ENCODE assay signal across 9 mouse cellular contexts in the genomic region with DNA sequence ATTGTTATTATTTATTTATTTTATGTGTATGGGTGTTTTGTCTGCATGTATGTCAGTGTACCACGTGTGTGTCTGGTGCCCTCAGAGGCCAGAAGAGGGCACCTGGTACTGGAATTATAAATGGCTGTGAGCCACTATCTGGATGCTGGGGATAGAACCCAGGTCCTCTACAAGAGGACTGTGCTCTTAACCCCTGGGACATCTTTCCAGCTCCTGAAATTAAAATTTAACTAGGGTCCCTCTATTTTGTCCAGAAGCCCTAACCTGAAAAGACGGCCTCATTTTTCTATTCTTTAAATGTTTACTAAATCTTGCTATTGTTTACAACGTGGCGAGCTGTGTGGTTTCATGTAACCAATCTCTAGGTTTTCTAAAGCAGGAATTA. TPM values are rescaled to one million over a fixed set of nuclear protein-coding genes. Genes with fewer than 3 reads are reported as not detected.
DNase-seq lines count a peak whose midpoint lies in the region; ATAC-seq and TF ChIP-seq lines count a peak whose summit lies in the region.
"Had no signal": no experiment of that assay in that cellular context is flagged by ENCODE, and none has a peak within 500 bp of the region (broad histone marks: within the 10 kb centered on the region; RNA-seq: fewer than 3 reads in every experiment).

No protein-coding gene starts in this region.

- 28% methylated on average over 4 of the region's 4 CpGs for WGBS in heart, embryonic 12.5 days
- 28% methylated on average over 4 of the region's 4 CpGs for WGBS in forebrain, embryonic 13.5 days
- 25% methylated on average over 4 of the region's 4 CpGs for WGBS in liver, embryonic 11.5 days
- 24% methylated on average over 4 of the region's 4 CpGs for WGBS in small intestine, adult 2 months

- intact Hi-C loops in gastrocnemius, postnatal 14 days (cut with DNase I; ENCODE audit: low total_unique reads): no loop called here

- H3K9me3 ChIP-seq in heart, embryonic 12.5 days (replicated peaks): no peaks in the 10 kb centered on the region
- H3K9me3 ChIP-seq in E14TG2a.4 (ENCODE audit: low read length): no peaks in the 10 kb centered on the region
- H3K9me3 ChIP-seq in forebrain, embryonic 13.5 days (replicated peaks): no peaks in the 10 kb centered on the region
- no peaks in the 10 kb centered on the region for H3K9me3 ChIP-seq in liver, embryonic 11.5 days (ENCODE audit: control insufficient read depth, low read length)

- H3K4me2 ChIP-seq in heart, embryonic 12.5 days: no peak overlapping the region; the same call in 1 of the 2 replicates
- peak overlapping the region; percentile 95 for H3K4me2 ChIP-seq in forebrain, embryonic 13.5 days
- peak overlapping the region; percentile 97 for H3K4me2 ChIP-seq in liver, embryonic 11.5 days

- no peak for TF ChIP-seq CTCF in E14TG2a.4 (conservative IDR thresholded peaks at IDR 0.05; ENCODE audit: low read length)
- TF ChIP-seq CTCF in small intestine, adult 2 months (IDR thresholded peaks at IDR 0.05; ENCODE audit: extremely low read depth, insufficient read length, insufficient replicate concordance, low read depth, low read length): peak; percentile 15; the same call in 1 of the 2 replicates

- H3K27ac ChIP-seq in heart, embryonic 12.5 days (ENCODE audit: poor library complexity, severe bottlenecking): no peak overlapping the region
- no peak overlapping the region for H3K27ac ChIP-seq in forebrain, embryonic 13.5 days
- no peak overlapping the region for H3K27ac ChIP-seq in liver, embryonic 11.5 days (ENCODE audit: low read depth, low read length)
- no peak overlapping the region for H3K27ac ChIP-seq in small intestine, adult 2 months (ENCODE audit: insufficient read depth, low read depth, low read length)

- peak overlapping the region; percentile 95 for H3K4me3 ChIP-seq in heart, embryonic 12.5 days
- peak overlapping the region; percentile 99; the same call in 1 of the 2 replicates for H3K4me3 ChIP-seq in E14TG2a.4 (replicated peaks; ENCODE audit: low read length)
- peak overlapping the region; percentile 98 for H3K4me3 ChIP-seq in forebrain, embryonic 13.5 days
- H3K4me3 ChIP-seq in liver, embryonic 11.5 days (ENCODE audit: low read depth, low read length): peak overlapping the region; percentile 100
- H3K4me3 ChIP-seq in small intestine, adult 2 months (ENCODE audit: low read depth, low read length): no peak overlapping the region

- H3K27me3 ChIP-seq in heart, embryonic 12.5 days (replicated peaks): peaks cover 43% of the 10 kb centered on the region
- H3K27me3 ChIP-seq in E14TG2a.4 (ENCODE audit: insufficient read depth, low read length): no peaks in the 10 kb centered on the region
- H3K27me3 ChIP-seq in forebrain, embryonic 13.5 days: 0 out of 2 replicates have a peak, but pooled peaks cover 8% of the 10 kb centered on the region
- H3K27me3 ChIP-seq in liver, embryonic 11.5 days (replicated peaks; ENCODE audit: control insufficient read depth, insufficient read depth, low read length): peaks cover 25% of the 10 kb centered on the region
- H3K27me3 ChIP-seq in small intestine, adult 2 months (ENCODE audit: control insufficient read depth, insufficient read depth, low read length): peaks cover 8% of the 10 kb centered on the region

- H3K4me1 ChIP-seq in heart, embryonic 12.5 days (replicated peaks): peaks cover 29% of the 10 kb centered on the region
- H3K4me1 ChIP-seq in E14TG2a.4 (replicated peaks; ENCODE audit: low read depth, low read length): peaks cover 92% of the 10 kb centered on the region
- H3K4me1 ChIP-seq in forebrain, embryonic 13.5 days: peaks cover 41% of the 10 kb centered on the region
- H3K4me1 ChIP-seq in liver, embryonic 11.5 days (replicated peaks; ENCODE audit: control insufficient read depth, insufficient read depth, low read length): peaks cover 35% of the 10 kb centered on the region
- peaks cover 14% of the 10 kb centered on the region for H3K4me1 ChIP-seq in small intestine, adult 2 months (ENCODE audit: control insufficient read depth, insufficient read depth, insufficient read length, low read length)

- ATAC-seq in heart, embryonic 12.5 days (ENCODE audit: insufficient number of reproducible peaks, low FRiP score): 0 out of 2 replicates have a peak, but pooled peaks have one; percentile 27
- peak; percentile 29; the same call in 1 of the 2 replicates for ATAC-seq in forebrain, embryonic 13.5 days
- ATAC-seq in liver, embryonic 11.5 days (replicated peaks; ENCODE audit: low FRiP score): peak; percentile 60

- no peak for TF ChIP-seq POLR2A in small intestine, adult 2 months (IDR thresholded peaks at IDR 0.05; ENCODE audit: low read depth, low read length)

- H3K36me3 ChIP-seq in heart, embryonic 12.5 days: peaks cover 22% of the 10 kb centered on the region
- peaks cover 44% of the 10 kb centered on the region for H3K36me3 ChIP-seq in E14TG2a.4 (ENCODE audit: insufficient read depth, low read length)
- H3K36me3 ChIP-seq in forebrain, embryonic 13.5 days (ENCODE audit: poor library complexity, severe bottlenecking): peaks cover 20% of the 10 kb centered on the region
- peaks cover 11% of the 10 kb centered on the region; the same call in 1 of the 2 replicates for H3K36me3 ChIP-seq in liver, embryonic 11.5 days (ENCODE audit: control insufficient read depth, insufficient read depth, low read length)
- H3K36me3 ChIP-seq in small intestine, adult 2 months (ENCODE audit: control insufficient read depth, insufficient read depth, low read length): peaks cover 12% of the 10 kb centered on the region

- H3K9ac ChIP-seq in heart, embryonic 12.5 days: no peak overlapping the region
- H3K9ac ChIP-seq in forebrain, embryonic 13.5 days: peak overlapping the region; percentile 100; the same call in 1 of the 2 replicates
- H3K9ac ChIP-seq in liver, embryonic 11.5 days (ENCODE audit: low read depth, low read length): peak overlapping the region; percentile 100; the same call in 1 of the 2 replicates

- DNase-seq in heart, adult 8-10 months (ENCODE audit: low spot score): no peak
- no peak for DNase-seq in liver, embryonic 11.5 days (ENCODE audit: low spot score)
- no peak for DNase-seq in gastrocnemius, postnatal 14 days
- DNase-seq in testis, postnatal 14 days (ENCODE audit: low spot score): no peak

RNA-seq across cellular contexts. Expression of a gene that starts 0.4 kb away (rescaled TPM):
- 133 and 136 TPM in 2 replicates for polyA plus RNA-seq in heart, embryonic 12.5 days (2016; fragmentation: Nextera tagmentation; extraction: Ambion mirVana)
- 100 to 1,000 TPM; 143 to 151 (median 146) TPM for total RNA-seq in heart, adult 8-10 months (2022)
- 262 and 282 TPM in 2 replicates for polyA plus RNA-seq in forebrain, embryonic 13.5 days (2015; fragmentation: Nextera tagmentation; extraction: Ambion mirVana)
- 135 TPM in 2 replicates for polyA plus RNA-seq in liver, embryonic 11.5 days (2014; fragmentation: Nextera tagmentation; extraction: Ambion mirVana)
- polyA plus RNA-seq in small intestine, adult 2 months (2012; rRNA removed): 92.0 and 190 TPM in 2 replicates
- 100 to 1,000 TPM in 1 of 2 experiments, 10 to 100 TPM in 1; 99.8 to 103 TPM for total RNA-seq in gastrocnemius, postnatal 14 days (2021)

RNA-seq across cellular contexts. Expression of a gene that starts 2.6 kb away (rescaled TPM):
- polyA plus RNA-seq in heart, embryonic 12.5 days (2016; fragmentation: Nextera tagmentation; extraction: Ambion mirVana): 0.37 and 0.79 TPM in 2 replicates
- 1 to 10 TPM in 2 of 4 experiments, under 1 TPM in 2; 0.54 to 1.6 (median 1.2) TPM for total RNA-seq in heart, adult 8-10 months (2022)
- 45.4 and 47.6 TPM in 2 replicates for polyA plus RNA-seq in forebrain, embryonic 13.5 days (2015; fragmentation: Nextera tagmentation; extraction: Ambion mirVana)
- 1.3 and 1.4 TPM in 2 replicates for polyA plus RNA-seq in liver, embryonic 11.5 days (2014; fragmentation: Nextera tagmentation; extraction: Ambion mirVana)
- polyA plus RNA-seq in small intestine, adult 2 months (2012; rRNA removed): 1.1 and 1.8 TPM in 2 replicates
- total RNA-seq in gastrocnemius, postnatal 14 days (2021): under 1 TPM; 0.45 to 0.53 TPM
- total RNA-seq: neutrophil, adult 5-6 weeks had no signal

RNA-seq across cellular contexts. Expression of a gene that starts 23.1 kb away (rescaled TPM):
- 13.6 and 14.6 TPM in 2 replicates for polyA plus RNA-seq in heart, embryonic 12.5 days (2016; fragmentation: Nextera tagmentation; extraction: Ambion mirVana)
- 10 to 100 TPM; 17.6 to 25.5 (median 19.5) TPM for total RNA-seq in heart, adult 8-10 months (2022)
- 13.6 and 16.7 TPM in 2 replicates for polyA plus RNA-seq in forebrain, embryonic 13.5 days (2015; fragmentation: Nextera tagmentation; extraction: Ambion mirVana)
- 14.2 and 19.0 TPM in 2 replicates for polyA plus RNA-seq in liver, embryonic 11.5 days (2014; fragmentation: Nextera tagmentation; extraction: Ambion mirVana)
- polyA plus RNA-seq in small intestine, adult 2 months (2012; rRNA removed): 39.3 and 76.2 TPM in 2 replicates
- 10 to 100 TPM; 16.1 to 17.1 TPM for total RNA-seq in gastrocnemius, postnatal 14 days (2021)

RNA-seq across cellular contexts. Expression of a gene that starts 45.9 kb away (rescaled TPM):
- 107 and 110 TPM in 2 replicates for polyA plus RNA-seq in heart, embryonic 12.5 days (2016; fragmentation: Nextera tagmentation; extraction: Ambion mirVana)
- 10 to 100 TPM; 42.1 to 48.8 (median 45.4) TPM for total RNA-seq in heart, adult 8-10 months (2022)
- polyA plus RNA-seq in forebrain, embryonic 13.5 days (2015; fragmentation: Nextera tagmentation; extraction: Ambion mirVana): 137 and 138 TPM in 2 replicates
- 249 and 257 TPM in 2 replicates for polyA plus RNA-seq in liver, embryonic 11.5 days (2014; fragmentation: Nextera tagmentation; extraction: Ambion mirVana)
- polyA plus RNA-seq in small intestine, adult 2 months (2012; rRNA removed): 24.0 and 30.7 TPM in 2 replicates
- total RNA-seq in gastrocnemius, postnatal 14 days (2021): 10 to 100 TPM; 50.3 to 56.0 TPM

RNA-seq across cellular contexts. Expression of a gene that starts 54.3 kb away (rescaled TPM):
- polyA plus RNA-seq in heart, embryonic 12.5 days (2016; fragmentation: Nextera tagmentation; extraction: Ambion mirVana): 29.7 and 31.5 TPM in 2 replicates
- 10 to 100 TPM; 32.4 to 38.3 (median 35.3) TPM for total RNA-seq in heart, adult 8-10 months (2022)
- 18.8 and 19.5 TPM in 2 replicates for polyA plus RNA-seq in forebrain, embryonic 13.5 days (2015; fragmentation: Nextera tagmentation; extraction: Ambion mirVana)
- polyA plus RNA-seq in liver, embryonic 11.5 days (2014; fragmentation: Nextera tagmentation; extraction: Ambion mirVana): 43.1 and 43.4 TPM in 2 replicates
- 13.8 and 31.4 TPM in 2 replicates for polyA plus RNA-seq in small intestine, adult 2 months (2012; rRNA removed)
- total RNA-seq in gastrocnemius, postnatal 14 days (2021): 1 to 10 TPM; 6.3 to 7.6 TPM

Comparison
In these comparisons a context has a peak if more than half of its experiments do, and no peak if none do; other contexts are left out.
1. RNA of a gene that starts 2.6 kb away (polyA plus RNA-seq): 45.4 to 47.6 TPM in forebrain, embryonic 13.5 days; 1.1 to 1.8 TPM in small intestine, adult 2 months, 1.3 to 1.4 TPM in liver, embryonic 11.5 days and 0.37 to 0.79 TPM in heart, embryonic 12.5 days; every median in the first group is over 10 times any median in the second.
2. Peak in every context shown above with its lines, with median percentiles within 50 percentile points of each other: ATAC-seq.